21 mouse cellular contexts compared by ENCODE assay signal in the genomic region with DNA sequence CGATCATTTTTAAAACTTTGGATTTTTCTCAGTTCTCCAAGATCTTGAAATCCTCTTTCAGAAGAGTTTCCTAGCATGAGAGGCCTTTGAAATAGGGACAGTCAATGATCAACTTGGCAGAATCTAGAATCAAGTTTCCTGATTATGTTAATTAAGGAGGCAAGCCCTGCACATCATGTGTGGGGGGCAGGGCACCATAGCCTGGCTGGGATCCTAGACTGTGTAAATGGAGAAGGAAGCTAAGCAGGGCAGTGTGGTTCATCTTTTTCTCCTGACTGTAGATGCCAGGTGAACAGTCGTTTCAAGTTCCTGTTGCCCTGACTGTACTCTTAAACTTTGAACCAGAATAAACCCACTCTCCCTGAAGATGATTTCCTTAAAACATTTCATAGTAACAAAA. TPM values are rescaled to one million over a fixed set of nuclear protein-coding genes. Genes with fewer than 3 reads are reported as not detected.
DNase-seq lines count a peak whose midpoint lies in the region; ATAC-seq and TF ChIP-seq lines count a peak whose summit lies in the region.
"Had no signal": no experiment of that assay in that cellular context is flagged by ENCODE, and none has a peak within 500 bp of the region (broad histone marks: within the 10 kb centered on the region; RNA-seq: fewer than 3 reads in every experiment).

No protein-coding gene starts in this region.

- H3K4me1 ChIP-seq in kidney, embryonic 14.5 days (ENCODE audit: control insufficient read depth, insufficient read depth, low read length), result no peaks in the 10 kb centered on the region
- H3K4me1 ChIP-seq in forebrain, embryonic 15.5 days, result no peaks in the 10 kb centered on the region
- no peaks in the 10 kb centered on the region for H3K4me1 ChIP-seq in stomach, postnatal 0 days (replicated peaks; ENCODE audit: control insufficient read depth, insufficient read depth)
- H3K4me1 ChIP-seq: forebrain, embryonic 10.5 days; hindbrain, embryonic 10.5 days; hindbrain, embryonic 15.5 days had no signal

- TF ChIP-seq POLR2A in brain, embryonic 14.5 days (IDR thresholded peaks at IDR 0.05; ENCODE audit: borderline replicate concordance, extremely low read depth, insufficient read depth, insufficient read length, poor library complexity, severe bottlenecking), result no peak

- H3K36me3 ChIP-seq in kidney, embryonic 14.5 days (ENCODE audit: control insufficient read depth, insufficient read depth, low read length), result no peaks in the 10 kb centered on the region
- no peaks in the 10 kb centered on the region for H3K36me3 ChIP-seq in forebrain, embryonic 15.5 days
- H3K36me3 ChIP-seq in stomach, postnatal 0 days (ENCODE audit: control insufficient read depth, insufficient read depth, low read length), result no peaks in the 10 kb centered on the region
- H3K36me3 ChIP-seq: embryonic facial prominence, embryonic 15.5 days; forebrain, embryonic 10.5 days; heart, embryonic 12.5 days; hindbrain, embryonic 10.5 days; hindbrain, embryonic 15.5 days had no signal

- DNase-seq in kidney, adult 18-20 months, result peak; percentile 62
- peak; percentile 16 for DNase-seq in brain, embryonic 14.5 days (ENCODE audit: low read depth)
- DNase-seq in kidney, adult 9 months, result peak; percentile 75
- DNase-seq in kidney, postnatal 25 days, result peak; percentile 64 to 76
- DNase-seq in stomach, postnatal 0 days (ENCODE audit: low spot score), result no peak
- no peak for DNase-seq in spleen, postnatal 4 days (ENCODE audit: low spot score in 2 of 2)
- DNase-seq: adrenal gland, adult 2 months; adrenal gland, postnatal 25 days; cerebellum, adult 2 months; embryo, embryonic 11 days; gastrocnemius, postnatal 10 days; heart, adult 18-20 months had no signal

- TF ChIP-seq CTCF in brain, embryonic 14.5 days (IDR thresholded peaks at IDR 0.05; ENCODE audit: borderline replicate concordance, extremely low read depth, insufficient read depth, insufficient read length), result no peak
- TF ChIP-seq CTCF in stomach, postnatal 0 days (IDR thresholded peaks at IDR 0.05; ENCODE audit: low read depth), result no peak

- no peak for ATAC-seq in kidney, embryonic 14.5 days (ENCODE audit: low FRiP score, low TSS enrichment)
- ATAC-seq in forebrain, embryonic 15.5 days (replicated peaks), result no peak
- no peak for ATAC-seq in stomach, postnatal 0 days (ENCODE audit: low FRiP score, low TSS enrichment)
- ATAC-seq: forebrain, embryonic 14.5 days had no signal

- H3K27ac ChIP-seq in kidney, embryonic 14.5 days (ENCODE audit: low read depth, low read length), result no peak overlapping the region
- H3K27ac ChIP-seq in forebrain, embryonic 15.5 days (replicated peaks), result no peak overlapping the region
- H3K27ac ChIP-seq in stomach, postnatal 0 days (replicated peaks), result no peak overlapping the region
- H3K27ac ChIP-seq: embryonic facial prominence, embryonic 15.5 days; forebrain, embryonic 10.5 days; hindbrain, embryonic 10.5 days; hindbrain, embryonic 15.5 days had no signal

- TF ChIP-seq EP300 in stomach, postnatal 0 days (optimal IDR thresholded peaks at IDR 0.05), result no peak

- no peak overlapping the region for H3K4me2 ChIP-seq in kidney, embryonic 14.5 days (replicated peaks; ENCODE audit: low read depth, low read length)
- H3K4me2 ChIP-seq in forebrain, embryonic 15.5 days (replicated peaks), result no peak overlapping the region
- H3K4me2 ChIP-seq in stomach, postnatal 0 days (replicated peaks; ENCODE audit: low read depth), result no peak overlapping the region
- H3K4me2 ChIP-seq: embryonic facial prominence, embryonic 15.5 days; heart, embryonic 12.5 days; hindbrain, embryonic 15.5 days had no signal

- H3K27me3 ChIP-seq in kidney, embryonic 14.5 days (ENCODE audit: control insufficient read depth, insufficient read depth, low read length), result no peaks in the 10 kb centered on the region
- no peaks in the 10 kb centered on the region for H3K27me3 ChIP-seq in forebrain, embryonic 15.5 days
- no peaks in the 10 kb centered on the region for H3K27me3 ChIP-seq in stomach, postnatal 0 days (ENCODE audit: control insufficient read depth, insufficient read depth, low read length)
- H3K27me3 ChIP-seq: embryonic facial prominence, embryonic 15.5 days; heart, embryonic 12.5 days; hindbrain, embryonic 15.5 days had no signal

- no peaks in the 10 kb centered on the region; the same call in 1 of the 2 replicates for H3K9me3 ChIP-seq in kidney, embryonic 14.5 days (ENCODE audit: control insufficient read depth, low read length)
- no peaks in the 10 kb centered on the region for H3K9me3 ChIP-seq in forebrain, embryonic 15.5 days
- no peaks in the 10 kb centered on the region for H3K9me3 ChIP-seq in stomach, postnatal 0 days (ENCODE audit: control insufficient read depth, low read length)
- H3K9me3 ChIP-seq: embryonic facial prominence, embryonic 15.5 days; forebrain, embryonic 10.5 days; hindbrain, embryonic 10.5 days; hindbrain, embryonic 15.5 days had no signal

- H3K9ac ChIP-seq in kidney, embryonic 14.5 days (ENCODE audit: low read depth, low read length), result no peak overlapping the region
- H3K9ac ChIP-seq in forebrain, embryonic 15.5 days (replicated peaks), result no peak overlapping the region
- H3K9ac ChIP-seq in stomach, postnatal 0 days (ENCODE audit: low read length), result no peak overlapping the region
- H3K9ac ChIP-seq: embryonic facial prominence, embryonic 15.5 days; heart, embryonic 12.5 days; hindbrain, embryonic 15.5 days had no signal

- 69% methylated on average over 2 of the region's 2 CpGs for WGBS in kidney, embryonic 14.5 days
- WGBS in forebrain, embryonic 15.5 days, result 84% methylated on average over 2 of the region's 2 CpGs
- WGBS in stomach, postnatal 0 days, result 69% methylated on average over 2 of the region's 2 CpGs

- H3K4me3 ChIP-seq in kidney, embryonic 14.5 days (ENCODE audit: low read length), result no peak overlapping the region
- H3K4me3 ChIP-seq in forebrain, embryonic 15.5 days, result no peak overlapping the region
- H3K4me3 ChIP-seq in stomach, postnatal 0 days (ENCODE audit: low read depth, low read length), result no peak overlapping the region
- H3K4me3 ChIP-seq: embryonic facial prominence, embryonic 15.5 days; erythroblast, embryonic 14.5 days; forebrain, embryonic 10.5 days; heart, embryonic 12.5 days; hindbrain, embryonic 10.5 days; hindbrain, embryonic 15.5 days had no signal

RNA-seq across cellular contexts. Expression of a gene that starts 32.2 kb away (rescaled TPM):
- polyA plus RNA-seq in kidney, embryonic 14.5 days (2014; fragmentation: Nextera tagmentation; extraction: Ambion mirVana), result 43.0 and 68.0 TPM in 2 replicates
- polyA plus RNA-seq in brain, embryonic 14.5 days (2012; rRNA removed), result 19.1 and 20.6 TPM in 2 replicates
- 24.7 and 27.2 TPM in 2 replicates for polyA plus RNA-seq in forebrain, embryonic 15.5 days (2015; fragmentation: Nextera tagmentation; extraction: Ambion mirVana)
- polyA plus RNA-seq in stomach, postnatal 0 days (2015; fragmentation: Nextera tagmentation; extraction: Ambion mirVana), result 6.0 and 6.3 TPM in 2 replicates

Comparison
In these comparisons a context has a peak if more than half of its experiments do, and no peak if none do; other contexts are left out.
1. DNase-seq: peak in kidney, adult 18-20 months (single experiment), brain, embryonic 14.5 days (single experiment), kidney, adult 9 months (single experiment) and kidney, postnatal 25 days (2 of 2); none in stomach, postnatal 0 days (single experiment) and spleen, postnatal 4 days (0 of 2).